Mouse (Mus musculus): Measurements from ENCODE around the gene Cdkl3.

GRCm38 (mm10) chr11:52127169-52127568 is 123.1 kb downstream of the Cdkl3 start:
- no peak for TF ChIP-seq CTCF (IDR thresholded peaks at IDR 0.05; ENCODE audit: low read depth)
- no peak for TF ChIP-seq EP300 (optimal IDR thresholded peaks at IDR 0.05)

Measured in stomach, postnatal 0 days (tissue).